Mouse (Mus musculus) forebrain, postnatal 0 days (tissue): ENCODE data around the gene Car3. TPM values are rescaled to one million over a fixed set of nuclear protein-coding genes. Genes with fewer than 3 reads are reported as not detected.

Experiments
- ATAC-seq: fragments of 200-750 bp; cut with Nextera tagmentation; 2 replicates; pipeline ENCODE4 v1.8.0; 2017; ENCODE audit warnings: mild to moderate bottlenecking, moderate library complexity
- DNase-seq: peaks from one replicate; pipeline ENCODE4 v3.0.0-alpha.2; 2015
- H3K27ac ChIP-seq: fragments of 300-500 bp; sonication (generic); 2 replicates; pipeline ENCODE4 v1.5.1; 2014; ENCODE audit warnings: low read depth, mild to moderate bottlenecking, antibody characterized with exemption, low read length, moderate library complexity, mixed read lengths
- H3K27me3 ChIP-seq: fragments of 300-500 bp; sonication (generic); 2 replicates; pipeline ENCODE4 v1.6.1; 2014; ENCODE audit warnings: mild to moderate bottlenecking, low read length, mixed read lengths; ENCODE audit not compliant: insufficient read depth
- H3K36me3 ChIP-seq: fragments of 300-500 bp; sonication (generic); 2 replicates; pipeline ENCODE4 v1.6.1; 2014; ENCODE audit warnings: mild to moderate bottlenecking, moderate library complexity; ENCODE audit not compliant: insufficient read depth
- H3K4me1 ChIP-seq: fragments of 300-500 bp; sonication (generic); 2 replicates; pipeline ENCODE4 v1.6.1; 2014; ENCODE audit warnings: antibody characterized with exemption; ENCODE audit not compliant: insufficient read depth
- H3K4me2 ChIP-seq: fragments of 300-500 bp; sonication (generic); 2 replicates; pipeline ENCODE4 v1.6.1; 2014; ENCODE audit warnings: low read depth, mild to moderate bottlenecking, moderate library complexity
- H3K4me3 ChIP-seq: fragments of 300-500 bp; sonication (generic); 2 replicates; pipeline ENCODE4 v1.5.1; 2014; ENCODE audit warnings: low read depth, low read length, mixed read lengths
- H3K9ac ChIP-seq: fragments of 300-500 bp; sonication (generic); 2 replicates; pipeline ENCODE4 v1.6.1; 2014; ENCODE audit warnings: mild to moderate bottlenecking
- H3K9me3 ChIP-seq: fragments of 300-500 bp; sonication (generic); 2 replicates; pipeline ENCODE4 v1.6.1; 2016; ENCODE audit warnings: low read length
- CTCF ChIP-seq: sonication (generic); IDR thresholded peaks from 2 replicates; pipeline ENCODE4 v1.5.1; 2016; ENCODE audit warnings: antibody characterized with exemption, control low read depth, low read depth
- WGBS: fragments of 180-500 bp; shearing (Covaris S2); extraction: QIAGEN DNeasy Blood & Tissue Kit; methylation state at CpG from one replicate; pipeline ENCODE4 v1.1.7; 2014; 5-methylcytosine and 5-hydroxymethylcytosine counted together
- polyA plus RNA-seq: library from polyadenylated mRNA; unstranded; fragments of >200 nt; fragmentation: Nextera tagmentation; extraction: Ambion mirVana; gene quantifications from 2 replicates; pipeline ENCODE4 v1.2.1, GENCODE M21; 2015
- total RNA-seq: library from RNA; depleted of rRNA; stranded (reverse); fragments of >200 nt; gene quantifications from 2 replicates; pipeline ENCODE4 v1.2.3, GENCODE M21; 2014

Car3 gene
- total and polyA plus RNA-seq, 2 experiments from 2014 or later: 1.8 to 2.6 TPM

- Histone ChIP-seq H3K9me3 (no peaks in the 10 kb centered on the region), H3K4me2 (no peak overlapping the region), H3K9ac (no peak overlapping the region), H3K36me3 (no peaks in the 10 kb centered on the region), H3K27me3 (no peaks in the 10 kb centered on the region), H3K4me1 (no peaks in the 10 kb centered on the region), H3K4me3 (no peak overlapping the region), H3K27ac (no peak overlapping the region)
- DNase-seq (no peak), ATAC-seq (no peak)
- no peak for TF ChIP-seq CTCF
- 81% methylated on average over 3 of the region's 3 CpGs for WGBS
Observed at GRCm38 (mm10) chr3:14839466-14840118, 23.7 kb upstream of the Car3 start.

- Histone ChIP-seq H3K9me3 (no peaks in the 10 kb centered on the region), H3K27ac (no peak overlapping the region), H3K27me3 (no peaks in the 10 kb centered on the region), H3K4me2 (no peak overlapping the region), H3K9ac (no peak overlapping the region), H3K4me1 (no peaks in the 10 kb centered on the region), H3K4me3 (no peak overlapping the region), H3K36me3 (no peaks in the 10 kb centered on the region)
- TF ChIP-seq CTCF: no peak
- 87% methylated on average over 2 of the region's 2 CpGs for WGBS
- no peak for DNase-seq
- ATAC-seq: no peak
Observed at GRCm38 (mm10) chr3:14848587-14849254, 14.6 kb upstream of the Car3 start.

- no peaks in the 10 kb centered on the region for H3K36me3 ChIP-seq
- H3K27me3 ChIP-seq: no peaks in the 10 kb centered on the region
- no peak overlapping the region for H3K9ac ChIP-seq
- 56% methylated on average over 5 of the region's 5 CpGs for WGBS
- TF ChIP-seq CTCF: no peak
- H3K9me3 ChIP-seq: no peaks in the 10 kb centered on the region
- no peak overlapping the region for H3K4me3 ChIP-seq
- DNase-seq: no peak
- H3K27ac ChIP-seq: no peak overlapping the region
- no peak overlapping the region for H3K4me2 ChIP-seq
- no peaks in the 10 kb centered on the region for H3K4me1 ChIP-seq
- ATAC-seq: no peak
Observed at GRCm38 (mm10) chr3:14853966-14854365, 9.3 kb upstream of the Car3 start.

- TF ChIP-seq CTCF: no peak
- ATAC-seq: no peak
- WGBS: 34% methylated on average over 1 of the region's 1 CpGs
Observed at GRCm38 (mm10) chr3:14854446-14854845, 8.9 kb upstream of the Car3 start.

GRCm38 (mm10) chr3:14857874-14858273, 5.4 kb upstream of the Car3 start:
- H3K4me2 ChIP-seq: no peak overlapping the region
- TF ChIP-seq CTCF: no peak
- no peak for ATAC-seq
- WGBS: 91% methylated on average over 3 of the region's 3 CpGs
- no peak overlapping the region for H3K9ac ChIP-seq
- DNase-seq: no peak
- no peak overlapping the region for H3K27ac ChIP-seq
- H3K9me3 ChIP-seq: no peaks in the 10 kb centered on the region
- H3K4me3 ChIP-seq: no peak overlapping the region
- no peaks in the 10 kb centered on the region for H3K36me3 ChIP-seq
- H3K4me1 ChIP-seq: peaks cover 7% of the 10 kb centered on the region; the same call in 1 of the 2 replicates
- no peaks in the 10 kb centered on the region for H3K27me3 ChIP-seq

More at GRCm38 (mm10) chr3:14854446-14854845, 8.9 kb upstream of the Car3 start:
- Histone ChIP-seq H3K4me1 (no peaks in the 10 kb centered on the region), H3K4me2 (no peak overlapping the region), H3K9me3 (no peaks in the 10 kb centered on the region), H3K9ac (no peak overlapping the region), H3K27me3 (no peaks in the 10 kb centered on the region), H3K27ac (no peak overlapping the region), H3K36me3 (no peaks in the 10 kb centered on the region), H3K4me3 (no peak overlapping the region)
- DNase-seq: no peak

GRCm38 (mm10) chr3:14860291-14860690, 3.0 kb upstream of the Car3 start:
- Histone ChIP-seq H3K9ac (no peak overlapping the region), H3K9me3 (no peaks in the 10 kb centered on the region), H3K4me2 (no peak overlapping the region), H3K36me3 (no peaks in the 10 kb centered on the region), H3K27me3 (no peaks in the 10 kb centered on the region), H3K4me3 (no peak overlapping the region), H3K4me1 (peaks cover 14% of the 10 kb centered on the region; the same call in 1 of the 2 replicates), H3K27ac (no peak overlapping the region)
- ATAC-seq (no peak), DNase-seq (no peak)
- WGBS: 52% methylated on average over 3 of the region's 3 CpGs
- no peak for TF ChIP-seq CTCF

GRCm38 (mm10) chr3:14861165-14861564, 2.1 kb upstream of the Car3 start:
- DNase-seq (no peak), ATAC-seq (no peak)
- no peak overlapping the region for H3K27ac ChIP-seq
- no peaks in the 10 kb centered on the region for H3K36me3 ChIP-seq
- H3K9me3 ChIP-seq: no peaks in the 10 kb centered on the region
- WGBS: 88% methylated on average over 1 of the region's 1 CpGs
- no peak overlapping the region for H3K4me3 ChIP-seq
- H3K4me2 ChIP-seq: no peak overlapping the region
- peaks cover 14% of the 10 kb centered on the region; the same call in 1 of the 2 replicates for H3K4me1 ChIP-seq
- no peaks in the 10 kb centered on the region for H3K27me3 ChIP-seq
- no peak for TF ChIP-seq CTCF
- no peak overlapping the region for H3K9ac ChIP-seq
